Mouse (Mus musculus): Measurements from ENCODE around the gene Gcsam.

Gcsam gene

GRCm38 (mm10) chr16:45644380-45644779, 34.2 kb downstream of the Gcsam start:
- DNase-seq (ENCODE audit: low read depth, low spot score) = no peak

- DNase-seq (ENCODE audit: low read depth, low spot score) = no peak
Measured at GRCm38 (mm10) chr16:45651497-45651896, 41.3 kb downstream of the Gcsam start.

GRCm38 (mm10) chr16:45653009-45653933, 43.1 kb downstream of the Gcsam start:
- no peak for DNase-seq (ENCODE audit: low read depth, low spot score)

GRCm38 (mm10) chr16:45653934-45654332, 43.8 kb downstream of the Gcsam start, which contains the start of gene BC016579:
Gene BC016579, minus strand, starts transcription at chr16:45654068.
- no peak for DNase-seq (ENCODE audit: low read depth, low spot score)

GRCm38 (mm10) chr16:45654465-45654864, 44.3 kb downstream of the Gcsam start:
- no peak for DNase-seq (ENCODE audit: low read depth, low spot score)

GRCm38 (mm10) chr16:45657574-45658159, 47.5 kb downstream of the Gcsam start:
- DNase-seq (ENCODE audit: low read depth, low spot score) = no peak

- no peak for DNase-seq (ENCODE audit: low read depth, low spot score)
Measured at GRCm38 (mm10) chr16:45658248-45658647, 48.1 kb downstream of the Gcsam start.

GRCm38 (mm10) chr16:45659596-45659995, 49.4 kb downstream of the Gcsam start:
- DNase-seq (ENCODE audit: low read depth, low spot score) = no peak

- DNase-seq (ENCODE audit: low read depth, low spot score) = no peak
Measured at GRCm38 (mm10) chr16:45662381-45662780, 52.2 kb downstream of the Gcsam start.

GRCm38 (mm10) chr16:45666136-45666535, 56.0 kb downstream of the Gcsam start:
- no peak for DNase-seq (ENCODE audit: low read depth, low spot score)

GRCm38 (mm10) chr16:45668178-45668577, 58.0 kb downstream of the Gcsam start:
- no peak for DNase-seq (ENCODE audit: low read depth, low spot score)

GRCm38 (mm10) chr16:45670005-45670404, 59.8 kb downstream of the Gcsam start:
- no peak for DNase-seq (ENCODE audit: low read depth, low spot score)

Data from embryo, embryonic 11.5 days (tissue).